Mouse (Mus musculus): ENCODE data around the gene Hspb3.

Hspb3 gene

DNA sequence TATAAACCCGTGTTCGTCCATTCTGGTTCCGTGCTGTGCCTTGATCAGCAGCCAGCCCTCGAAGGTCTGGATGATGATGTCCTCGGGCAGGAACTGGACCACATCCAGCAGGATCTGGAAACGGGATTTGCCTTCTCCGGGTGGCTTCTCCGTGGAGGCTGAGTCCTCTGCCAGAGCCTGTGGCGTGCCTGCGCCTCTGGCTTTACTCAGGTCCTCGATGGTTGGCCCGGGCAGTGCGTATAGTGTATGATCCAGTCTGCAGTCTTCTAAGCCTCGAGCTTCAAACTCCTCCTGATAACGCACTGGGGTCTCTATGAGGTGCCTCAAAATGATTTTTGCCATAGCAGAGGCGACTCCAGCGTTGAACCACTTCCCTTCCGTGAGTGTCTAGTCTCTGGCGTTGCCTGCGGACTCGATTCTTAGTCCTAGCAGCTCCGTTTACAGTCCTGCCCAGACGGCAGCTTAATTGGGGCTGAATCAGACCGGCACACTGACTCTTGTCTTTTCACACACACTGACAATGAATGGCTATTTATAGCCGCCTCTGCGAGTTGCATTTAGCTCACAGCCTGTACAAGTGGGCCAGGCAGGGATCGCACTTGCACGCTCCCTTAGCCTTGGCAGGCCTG lies at the start of gene Hspb3:
TSS of gene Hspb3 (minus strand) at position 526 of the 629 bp plus-strand sequence.
- no peak for DNase-seq (ENCODE audit: low spot score)

DNA sequence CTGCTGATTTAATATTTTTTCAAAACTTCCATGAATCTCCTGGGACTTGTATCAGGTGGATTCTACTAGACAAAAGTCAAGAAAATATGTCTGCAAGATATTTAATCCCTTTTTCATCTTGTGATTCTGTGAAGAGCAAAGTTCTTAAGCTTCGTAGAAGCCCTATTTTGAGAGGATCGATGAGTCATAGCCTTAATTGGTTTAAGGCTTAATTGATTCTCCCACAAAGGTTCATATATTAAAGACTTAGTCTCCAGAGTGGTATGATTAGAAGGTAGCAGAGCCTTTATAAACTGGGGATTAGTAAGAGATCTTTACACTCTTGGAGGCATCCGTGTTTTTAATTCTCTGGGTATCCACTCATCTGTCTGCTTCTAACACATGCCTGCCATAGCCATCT lies 49.7 kb upstream of the Hspb3 start:
- DNase-seq (ENCODE audit: low spot score), result no peak

DNA sequence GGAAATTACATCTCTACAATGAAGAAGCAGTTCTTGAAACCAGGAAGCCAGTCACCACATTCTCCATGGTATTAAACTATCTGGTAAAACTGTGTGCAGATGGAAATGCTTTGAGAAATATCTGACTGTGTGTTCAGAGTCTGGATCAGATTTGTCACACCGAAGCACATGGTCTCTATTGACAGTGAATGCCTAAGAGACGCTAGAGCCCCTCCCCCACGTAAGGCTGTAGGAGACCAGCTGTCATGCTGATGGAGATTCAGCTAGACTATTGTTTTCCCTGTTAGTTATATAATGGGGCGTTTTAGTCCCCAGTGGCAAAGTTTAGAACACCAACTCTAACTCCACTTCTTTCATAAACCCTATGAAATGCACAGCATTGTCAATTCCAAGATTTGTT lies 42.7 kb upstream of the Hspb3 start:
- no peak for DNase-seq (ENCODE audit: low spot score)

DNA sequence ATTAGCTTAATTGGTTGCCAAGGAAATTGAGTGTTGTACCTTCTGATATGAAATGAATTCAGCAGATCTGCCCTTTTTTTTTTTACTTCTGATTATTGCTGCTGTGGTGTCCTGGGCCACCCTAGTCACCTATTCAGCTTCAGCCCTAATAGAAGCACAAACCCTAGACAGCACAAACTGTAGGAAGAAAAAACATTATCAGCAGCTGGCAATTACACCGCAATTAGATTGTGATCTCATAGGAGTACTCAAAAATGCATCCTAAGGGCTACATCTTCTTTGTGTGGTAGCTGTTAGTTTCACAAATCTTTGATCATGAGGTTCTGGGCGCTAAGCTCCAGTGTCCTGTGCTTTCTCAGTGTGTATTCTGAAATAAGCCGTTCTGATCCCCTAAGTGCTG lies 37.7 kb upstream of the Hspb3 start:
- no peak for DNase-seq (ENCODE audit: low spot score)

DNA sequence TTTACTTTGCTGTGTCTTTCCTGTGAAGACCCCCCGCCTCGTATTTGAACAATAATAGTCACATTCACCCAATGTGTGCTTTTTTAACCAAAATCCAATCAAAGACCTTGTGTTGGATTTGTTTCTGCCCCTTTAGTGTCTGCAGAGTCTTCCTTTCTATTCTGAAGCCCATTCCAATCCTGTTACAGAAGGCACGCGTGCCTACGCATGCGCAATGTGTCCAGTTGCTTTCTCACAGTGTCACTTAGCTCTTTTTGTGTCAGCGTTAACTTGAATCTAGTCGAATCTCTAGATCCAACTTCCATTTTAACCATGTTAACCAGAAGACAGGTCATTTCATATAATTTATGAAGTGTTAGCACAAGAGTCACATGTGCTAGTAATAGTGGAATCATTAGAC lies 36.5 kb upstream of the Hspb3 start:
- DNase-seq (ENCODE audit: low spot score), result no peak

DNA sequence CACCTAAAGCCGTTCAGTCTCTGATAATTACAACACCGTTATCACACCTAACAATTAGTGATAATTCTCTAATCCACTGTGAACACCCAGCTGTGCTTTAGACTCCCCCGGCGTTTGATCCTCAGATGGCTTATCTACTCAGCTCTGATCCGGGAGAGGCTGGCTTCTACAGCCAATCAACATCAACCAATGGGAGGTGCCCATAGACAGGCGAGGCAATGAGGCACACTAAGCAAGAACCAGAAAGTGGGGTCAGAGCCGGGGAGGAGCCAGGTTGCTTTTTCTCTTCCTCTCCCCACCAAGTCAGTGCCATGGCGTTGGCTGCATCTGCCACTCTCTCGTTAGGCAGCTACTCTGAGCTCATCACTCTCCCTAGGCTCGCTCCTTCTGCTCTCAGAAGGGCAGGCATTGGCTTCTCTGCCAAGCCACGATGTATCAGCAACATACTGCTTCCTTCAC lies 36.0 kb upstream of the Hspb3 start:
- DNase-seq (ENCODE audit: low spot score), result no peak

DNA sequence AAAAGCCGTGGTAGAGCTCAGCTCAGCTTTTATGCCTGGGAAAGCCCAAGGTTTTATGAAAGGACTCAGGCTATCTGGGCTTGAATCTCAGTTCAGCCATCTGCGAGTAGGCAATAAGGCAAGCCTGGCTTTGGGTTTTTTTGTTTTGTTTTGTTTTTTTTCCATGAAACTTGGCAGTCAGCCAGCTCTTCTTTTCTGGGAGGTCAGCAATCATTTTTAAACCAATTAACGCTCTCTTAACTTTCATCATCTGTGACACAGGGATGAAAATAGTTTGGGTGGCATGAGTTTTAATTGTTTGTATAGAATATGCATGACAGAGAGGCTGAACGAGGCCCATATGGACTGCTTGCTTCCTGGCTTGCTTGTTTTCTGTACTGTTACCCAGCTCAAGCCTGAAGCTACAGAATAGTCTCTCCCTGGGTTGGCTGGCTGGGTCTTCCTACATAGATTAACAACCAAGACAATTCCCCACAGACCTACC lies 33.4 kb upstream of the Hspb3 start:
- peak; percentile 66 for DNase-seq (ENCODE audit: low spot score)

DNA sequence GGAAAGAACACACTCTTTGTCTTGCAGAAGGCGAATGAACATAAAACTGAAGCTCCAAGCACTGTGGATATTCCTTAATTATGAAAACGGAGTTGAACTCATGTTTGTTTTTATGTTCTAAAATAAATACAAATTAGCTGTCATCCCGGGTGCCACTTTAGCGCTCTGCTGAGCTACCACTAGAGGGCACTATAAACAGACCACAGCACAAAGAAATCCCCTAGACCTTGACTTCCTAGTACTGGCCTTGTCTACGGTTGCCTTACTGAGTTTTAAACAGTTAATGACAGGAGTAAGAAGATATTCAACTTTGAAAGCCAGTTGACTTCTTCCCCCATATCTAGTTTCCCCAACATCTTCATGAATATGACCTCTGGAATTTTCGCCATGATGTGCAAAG lies 29.9 kb upstream of the Hspb3 start:
- peak; percentile 70 for DNase-seq (ENCODE audit: low spot score)

DNA sequence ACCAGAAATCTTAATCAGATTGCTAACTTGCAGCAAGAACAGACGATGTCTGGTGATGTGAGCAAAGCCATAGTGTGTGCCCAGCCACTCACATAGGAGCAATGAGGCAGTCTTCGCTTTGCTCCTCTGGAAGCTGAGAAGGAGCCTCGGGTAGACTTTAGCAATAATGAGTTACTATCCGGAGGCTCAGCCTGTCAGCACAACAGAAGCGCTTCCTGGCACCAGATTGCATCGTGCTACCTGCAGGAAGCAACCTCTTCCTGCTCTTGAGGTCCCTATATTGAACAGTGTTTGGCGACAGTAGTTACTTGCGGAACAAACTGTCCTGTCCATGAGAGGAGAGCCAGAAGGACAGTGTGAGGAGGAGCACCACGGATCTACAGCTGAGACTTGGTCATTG lies 28.2 kb upstream of the Hspb3 start:
- DNase-seq (ENCODE audit: low spot score), result no peak

DNA sequence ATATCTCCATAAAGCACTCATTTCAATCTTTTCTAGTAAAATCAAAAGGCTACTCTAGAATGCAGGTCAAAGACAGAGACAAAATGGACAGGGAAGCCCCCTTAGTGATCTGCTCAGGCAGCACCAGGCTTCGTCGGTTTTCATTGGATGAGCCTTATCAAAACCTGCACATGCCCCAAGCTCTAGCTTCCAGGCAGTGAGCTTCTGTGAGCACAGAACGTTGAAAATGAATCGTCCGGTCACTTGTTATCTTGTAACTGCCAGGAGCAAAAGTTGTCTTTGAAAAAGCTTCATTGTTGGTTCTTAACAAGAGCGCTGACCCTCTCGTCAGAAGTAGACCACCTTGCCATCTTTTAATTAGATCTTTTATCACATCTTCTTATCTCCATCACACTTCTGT lies 26.4 kb upstream of the Hspb3 start:
- no peak for DNase-seq (ENCODE audit: low spot score)

DNA sequence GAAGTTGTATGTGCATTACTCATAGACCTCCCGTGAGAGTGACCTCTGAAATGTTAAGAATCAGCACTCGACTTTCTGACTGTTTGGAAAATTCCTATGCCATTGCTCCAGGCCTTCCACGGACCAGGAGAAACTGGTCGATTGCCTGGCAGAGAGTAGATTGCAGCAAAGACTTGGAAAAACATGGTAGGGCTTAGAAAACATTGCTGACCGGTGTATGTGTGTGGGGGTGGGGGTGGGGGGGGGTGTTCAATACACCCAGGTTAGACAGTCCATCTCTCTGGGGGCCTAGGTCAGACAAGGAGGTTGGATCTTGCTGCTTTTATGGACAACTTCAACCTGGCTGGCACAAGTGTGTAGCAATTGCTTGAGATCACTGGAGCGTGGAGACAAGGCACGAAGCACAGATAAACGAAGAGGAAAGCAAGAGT lies 23.2 kb upstream of the Hspb3 start:
- DNase-seq (ENCODE audit: low spot score), result peak; percentile 13

DNA sequence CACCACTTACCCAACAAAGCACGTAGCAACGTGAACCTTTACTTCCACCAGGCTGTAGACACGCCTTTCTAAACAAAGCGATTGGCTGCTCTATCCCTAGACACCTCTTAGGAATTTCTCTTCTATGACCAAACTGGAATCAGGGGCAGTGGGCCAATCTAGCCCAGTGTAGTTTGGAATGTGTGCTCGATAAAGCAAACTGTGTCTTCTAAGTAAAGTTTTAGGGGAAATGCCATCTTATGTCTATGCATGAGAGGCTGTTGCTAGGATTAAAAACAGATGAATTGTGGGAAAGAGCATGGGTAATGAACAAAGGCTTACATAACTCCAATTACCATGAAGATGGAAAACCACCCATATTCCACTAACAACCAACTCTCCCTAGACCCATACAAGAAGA lies 19.3 kb upstream of the Hspb3 start:
- DNase-seq (ENCODE audit: low spot score), result no peak

DNA sequence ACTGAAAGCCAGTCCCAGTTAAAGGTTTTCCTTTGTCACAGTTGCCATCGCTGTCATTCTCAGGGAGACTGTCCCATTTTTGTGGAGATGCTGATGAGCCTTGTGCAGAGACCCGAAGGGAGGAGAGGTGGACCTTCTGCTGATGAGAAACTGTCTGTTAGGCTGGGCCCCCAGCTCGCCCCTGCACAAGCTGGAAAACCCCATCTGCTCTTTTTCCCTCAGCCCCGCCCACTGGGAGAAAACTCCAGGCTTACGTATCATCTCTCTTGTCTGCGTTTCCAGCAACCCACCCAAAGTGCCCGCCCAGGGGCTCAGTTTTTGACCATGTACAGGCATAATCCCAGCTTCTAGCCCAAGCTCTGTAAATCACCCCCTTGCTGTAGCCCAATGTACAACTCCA lies 17.2 kb upstream of the Hspb3 start:
- no peak for DNase-seq (ENCODE audit: low spot score)

DNA sequence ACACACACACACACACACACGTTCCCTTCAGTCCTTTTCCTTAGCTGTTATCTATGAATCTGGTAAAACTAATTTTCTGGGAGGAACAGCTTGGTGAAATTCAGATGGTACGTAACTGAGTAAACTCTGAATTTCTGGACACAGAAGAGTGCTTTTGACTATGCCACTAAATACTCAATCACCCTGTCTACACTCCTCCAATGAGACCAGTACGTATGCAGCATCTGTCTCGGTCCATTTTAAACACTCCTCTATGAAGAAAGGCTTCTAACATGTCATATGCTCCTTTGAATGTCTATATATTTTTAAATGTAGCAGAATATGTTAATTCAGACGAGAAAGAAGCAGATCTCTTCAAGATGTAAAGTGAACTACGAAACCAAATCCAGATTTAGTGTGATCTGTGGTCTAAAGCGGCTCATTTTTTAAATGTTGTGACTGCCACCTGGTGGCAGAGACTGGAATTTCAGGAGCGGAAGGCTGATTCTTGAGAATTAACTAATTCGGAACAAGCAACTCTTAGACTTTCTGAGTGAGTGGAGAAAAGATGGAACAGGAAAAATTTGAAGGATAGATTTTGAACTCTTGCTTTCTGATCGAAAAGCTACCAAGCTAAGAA lies 6.1 kb upstream of the Hspb3 start:
- peak; percentile 80 for DNase-seq (ENCODE audit: low spot score)

DNA sequence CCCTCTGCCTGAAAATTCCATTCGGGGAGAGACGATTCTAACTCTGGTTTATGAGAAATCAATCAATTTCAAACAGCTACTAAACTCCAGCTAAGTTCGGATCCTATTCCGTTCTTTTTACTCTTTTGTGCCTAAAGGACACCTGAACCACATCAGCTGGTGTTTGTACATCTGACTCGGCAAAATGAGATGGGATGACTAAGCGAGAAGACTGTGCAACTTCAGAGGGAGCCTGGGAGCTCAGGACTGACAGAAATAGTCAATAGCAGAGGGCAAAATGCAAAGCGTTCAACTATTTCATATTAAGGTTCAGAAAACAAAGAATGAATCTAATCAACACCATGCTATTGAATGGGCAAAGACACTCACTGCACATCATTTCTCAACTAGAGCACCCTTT lies 407 bp upstream of the Hspb3 start:
- no peak for DNase-seq (ENCODE audit: low spot score)

DNA sequence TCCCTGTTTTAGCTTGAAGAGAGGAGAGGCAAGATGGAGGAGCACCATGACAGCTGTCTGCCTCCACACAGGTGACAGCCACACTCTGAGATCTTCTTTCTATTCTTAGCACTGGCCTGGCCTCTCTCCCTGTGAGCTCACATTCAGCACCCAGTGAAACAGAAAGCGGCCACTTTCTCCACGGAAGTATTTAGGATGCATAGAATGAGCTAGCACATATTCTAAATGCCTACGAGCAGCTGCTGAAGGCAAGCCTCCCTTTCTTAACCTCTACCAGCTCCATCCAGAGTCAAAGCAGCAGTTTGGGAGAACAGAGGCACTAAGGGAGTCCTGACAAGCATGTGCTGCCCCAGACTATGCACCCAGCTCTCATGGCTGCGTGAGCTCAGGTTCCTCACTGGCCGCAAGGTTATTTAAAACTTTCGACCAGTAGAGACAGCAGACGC lies 1.6 kb downstream of the Hspb3 start:
- no peak for DNase-seq (ENCODE audit: low spot score)

DNA sequence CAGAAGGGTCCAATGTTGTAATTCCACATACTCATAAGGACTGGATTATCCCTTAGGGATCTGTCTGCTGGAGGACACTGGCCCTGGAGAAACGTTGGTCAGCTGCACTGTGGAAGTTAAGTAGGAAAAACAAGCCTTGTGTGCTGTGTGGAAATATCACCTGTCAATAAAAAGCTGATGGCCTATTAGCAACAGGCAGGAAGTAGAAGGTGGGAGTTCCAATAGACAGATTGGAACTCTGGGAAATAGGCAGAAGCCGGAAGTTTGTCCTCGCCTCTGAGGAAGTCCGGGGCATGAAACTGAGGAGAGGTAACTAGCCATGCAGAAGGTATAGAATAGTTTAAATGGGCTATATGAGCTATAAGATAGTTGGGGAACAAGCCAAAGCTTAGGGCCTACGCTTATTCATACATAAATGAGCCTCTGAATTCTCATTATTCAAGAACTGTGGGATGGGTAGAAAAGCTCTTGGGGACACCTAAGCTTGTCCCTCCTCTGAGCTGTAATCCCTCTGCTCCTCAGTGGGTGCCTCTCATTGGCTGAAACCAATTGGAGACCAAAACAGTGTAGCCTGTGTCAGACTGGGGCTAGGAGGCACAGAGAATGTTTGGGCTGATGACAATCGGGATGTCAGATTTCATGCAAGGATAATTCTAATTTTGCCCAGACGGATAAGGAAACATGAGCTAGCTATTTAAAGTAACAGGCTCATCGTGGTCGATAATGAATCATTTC lies 2.7 kb downstream of the Hspb3 start:
- no peak for DNase-seq (ENCODE audit: low spot score)

DNA sequence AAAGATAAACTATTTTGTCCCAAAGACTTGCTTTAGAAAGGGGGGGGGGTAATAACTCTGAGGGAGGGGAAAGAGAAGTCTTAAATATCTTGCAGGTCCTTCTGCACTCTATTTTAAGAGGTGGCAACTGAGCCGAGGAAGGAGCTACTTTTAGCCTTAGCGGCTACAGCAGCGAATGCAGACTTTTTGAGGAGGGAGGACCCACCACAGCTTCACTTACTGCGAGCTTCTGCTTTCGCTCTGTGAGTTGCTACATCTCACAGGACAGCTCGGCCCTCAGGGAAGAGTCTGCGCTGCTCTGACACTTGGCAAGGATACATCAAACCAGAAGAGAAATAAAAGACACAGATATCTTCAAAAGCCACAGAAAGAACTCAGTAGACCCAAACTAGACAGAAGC lies 6.3 kb downstream of the Hspb3 start:
- no peak for DNase-seq (ENCODE audit: low spot score)

DNA sequence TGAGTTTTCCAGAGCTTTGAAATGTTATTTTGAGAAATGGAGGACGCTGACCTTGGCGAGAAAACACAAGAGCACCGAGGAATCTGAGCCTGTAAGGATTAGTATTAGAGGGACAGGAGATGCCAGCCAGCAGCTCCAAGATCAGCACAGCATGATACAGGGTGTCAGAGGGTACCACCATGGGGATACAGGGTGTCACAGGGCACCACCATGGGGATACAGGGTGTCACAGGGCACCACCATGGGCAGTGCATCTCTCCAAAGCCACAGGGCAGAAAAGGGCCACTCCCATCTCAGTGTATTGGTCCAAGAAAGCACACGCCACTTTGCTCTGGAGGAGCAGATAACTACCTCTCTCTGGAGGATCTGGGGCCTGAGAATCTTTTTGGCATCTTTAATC lies 6.8 kb downstream of the Hspb3 start:
- no peak for DNase-seq (ENCODE audit: low spot score)

DNA sequence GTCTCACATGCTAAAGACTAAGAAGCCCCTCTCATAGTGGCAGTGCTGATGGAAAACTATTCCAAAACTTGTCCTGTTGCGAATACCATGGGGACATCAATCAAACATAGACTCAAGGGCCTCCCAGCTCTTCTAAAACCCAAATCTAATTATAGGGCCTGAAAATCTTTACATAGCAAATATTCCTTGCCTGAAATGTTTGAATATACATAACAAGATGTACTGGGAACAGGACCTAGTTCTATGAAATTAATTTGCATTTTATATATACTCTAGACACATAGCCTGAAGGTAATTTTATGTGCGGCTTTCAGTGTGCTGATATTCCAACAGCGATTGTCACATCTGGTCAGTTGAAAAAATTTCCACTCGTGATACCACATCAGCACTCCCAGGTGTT lies 8.0 kb downstream of the Hspb3 start:
- DNase-seq (ENCODE audit: low spot score), result no peak

DNA sequence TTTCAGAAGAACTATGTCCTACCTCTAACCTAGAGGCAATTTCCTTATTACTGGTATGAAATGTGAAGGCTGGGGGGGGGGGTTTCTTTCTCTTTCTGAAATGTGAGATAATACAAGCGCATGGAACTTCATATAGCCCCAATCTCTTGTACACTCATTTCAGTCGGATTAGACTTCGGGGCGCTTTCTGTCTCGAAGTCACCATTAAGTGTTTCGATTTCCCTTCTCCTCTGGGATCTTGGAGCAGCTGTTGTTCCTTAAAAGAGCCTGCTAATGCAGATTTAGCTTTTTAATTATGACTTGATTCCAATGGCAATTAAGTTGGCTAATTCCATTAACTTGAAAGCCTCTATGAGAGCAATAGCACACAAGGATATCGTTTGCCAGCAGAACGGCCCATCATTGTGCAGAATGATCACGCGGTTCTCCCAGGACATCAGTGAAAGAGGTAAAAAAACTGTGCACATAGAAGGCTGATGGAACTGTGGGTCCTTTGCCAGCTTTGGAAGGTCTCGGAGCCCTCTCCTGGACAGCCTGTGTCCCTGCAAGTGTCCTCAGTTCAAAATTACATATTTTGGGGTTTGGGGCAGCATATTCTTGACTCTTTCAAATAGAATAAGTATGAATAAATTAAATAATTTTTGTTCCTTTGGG lies 22.4 kb downstream of the Hspb3 start:
- DNase-seq (ENCODE audit: low spot score), result peak; percentile 49

DNA sequence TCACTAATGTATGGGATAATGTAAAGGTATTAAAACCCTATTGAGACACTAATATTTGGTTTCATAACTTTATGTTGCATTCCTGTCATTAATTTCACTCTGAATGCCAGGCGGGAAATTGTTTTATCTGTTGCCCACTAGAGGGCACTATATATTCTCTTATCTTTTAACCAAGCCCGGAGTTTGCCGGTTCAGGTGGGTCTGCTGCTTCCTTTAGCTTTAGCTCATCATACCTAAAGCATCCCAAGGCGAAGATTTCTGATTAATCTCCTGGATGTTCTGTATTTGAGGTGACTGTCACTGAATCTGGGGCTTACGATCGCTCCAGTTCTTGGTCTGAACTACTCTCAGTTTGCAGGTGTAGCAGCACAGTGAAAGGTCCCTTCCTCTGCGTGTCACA lies 24.6 kb downstream of the Hspb3 start:
- DNase-seq (ENCODE audit: low spot score), result peak; percentile 13

DNA sequence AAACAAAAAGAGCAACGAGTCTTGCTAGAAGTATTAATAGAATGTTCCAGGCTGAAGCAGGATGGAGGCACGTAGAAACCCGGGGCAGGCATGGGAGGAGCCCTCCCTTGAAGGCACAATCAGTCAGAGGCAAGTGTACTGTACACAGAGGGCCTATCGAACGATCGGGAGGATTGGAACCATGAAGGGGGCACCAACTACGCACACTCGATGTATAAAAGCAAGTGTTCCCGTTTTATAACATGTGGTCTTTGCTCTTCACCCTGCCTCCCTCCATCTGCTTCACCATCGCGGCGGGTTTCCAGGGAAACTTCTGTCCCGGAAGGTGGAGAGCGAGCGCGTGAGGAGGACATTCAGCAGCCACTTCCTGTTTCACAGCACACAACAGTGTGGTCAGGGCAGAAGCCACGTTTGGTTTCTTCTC lies 27.7 kb downstream of the Hspb3 start:
- DNase-seq (ENCODE audit: low spot score), result no peak
